Mouse (Mus musculus) liver, adult 2 months (tissue): ENCODE results near the gene Arfgap2.

Experiments
- CTCF ChIP-seq: fragments of 200-500 bp; IDR thresholded peaks from 2 replicates; pipeline ENCODE4 v1.5.1; 2011; ENCODE audit warnings: low read depth, low read length, control low read depth
- POLR2A ChIP-seq: fragments of 200-500 bp; IDR thresholded peaks from 2 replicates; pipeline ENCODE4 v1.6.1; 2011; ENCODE audit warnings: low read length, control low read depth; ENCODE audit not compliant: insufficient read depth; ENCODE audit errors: extremely low read depth

- TF ChIP-seq POLR2A (no peak), CTCF (no peak)
Observed at GRCm38 (mm10) chr2:91312578-91313311, 48.0 kb downstream of the Arfgap2 start.
